23 mouse cellular contexts compared by ENCODE assay signal in genomic region chr17:8413656-8414055, GRCm38 (mm10). TPM values are rescaled to one million over a fixed set of nuclear protein-coding genes. Genes with fewer than 3 reads are reported as not detected.
DNase-seq lines count a peak whose midpoint lies in the region; ATAC-seq lines count a peak whose summit lies in the region.
"Had no signal": no experiment of that assay in that cellular context is flagged by ENCODE, and none has a peak within 500 bp of the region (broad histone marks: within the 10 kb centered on the region; RNA-seq: fewer than 3 reads in every experiment).

No protein-coding gene starts in this region.

- no peak for DNase-seq in heart, embryonic 10.5 days (ENCODE audit: low spot score)
- DNase-seq in heart, adult 9 months (ENCODE audit: low spot score in 2 of 2), result no peak
- DNase-seq in kidney, postnatal 36 days, result peak; percentile 46 to 71
- no peak for DNase-seq in forebrain, embryonic 11.5 days (ENCODE audit: low spot score)
- DNase-seq in gastrocnemius, postnatal 14 days, result no peak
- no peak for DNase-seq in adrenal gland, adult 18-20 months (ENCODE audit: low spot score in 2 of 2)
- DNase-seq: adrenal gland, postnatal 25 days; cerebellum, adult 11 months; cerebellum, postnatal 14 days; gastrocnemius, postnatal 36 days; layer of hippocampus, adult 9-11 months; lung, embryonic 14.5 days; thymus, postnatal 25 days had no signal

- intact Hi-C loops in gastrocnemius, postnatal 14 days (cut with DNase I; ENCODE audit: low total_unique reads), result no loop called here

- H3K9me3 ChIP-seq in heart, embryonic 10.5 days, result no peaks in the 10 kb centered on the region
- H3K9me3 ChIP-seq in intestine, embryonic 16.5 days (ENCODE audit: control insufficient read depth, low read length), result no peaks in the 10 kb centered on the region
- no peaks in the 10 kb centered on the region for H3K9me3 ChIP-seq in kidney, embryonic 14.5 days (ENCODE audit: control insufficient read depth, low read length)
- no peaks in the 10 kb centered on the region for H3K9me3 ChIP-seq in forebrain, embryonic 11.5 days (ENCODE audit: control insufficient read depth, low read length)
- H3K9me3 ChIP-seq: G1E; limb, embryonic 12.5 days had no signal

- no peak overlapping the region for H3K4me3 ChIP-seq in heart, embryonic 10.5 days
- H3K4me3 ChIP-seq in intestine, embryonic 16.5 days (ENCODE audit: low read length), result no peak overlapping the region
- no peak overlapping the region for H3K4me3 ChIP-seq in kidney, embryonic 14.5 days (ENCODE audit: low read length)
- no peak overlapping the region for H3K4me3 ChIP-seq in forebrain, embryonic 11.5 days (ENCODE audit: low read depth, low read length)
- H3K4me3 ChIP-seq: left cerebral cortex, adult 2 months; limb, embryonic 12.5 days had no signal

- peaks cover 29% of the 10 kb centered on the region for H3K27me3 ChIP-seq in heart, embryonic 10.5 days (ENCODE audit: insufficient read depth, poor library complexity, severe bottlenecking)
- no peaks in the 10 kb centered on the region for H3K27me3 ChIP-seq in intestine, embryonic 16.5 days (replicated peaks; ENCODE audit: control insufficient read depth, insufficient read depth, low read length)
- H3K27me3 ChIP-seq in kidney, embryonic 14.5 days (ENCODE audit: control insufficient read depth, insufficient read depth, low read length), result no peaks in the 10 kb centered on the region; the same call in 1 of the 2 replicates
- peaks cover 6% of the 10 kb centered on the region for H3K27me3 ChIP-seq in forebrain, embryonic 11.5 days (ENCODE audit: control insufficient read depth, insufficient read depth, low read length)

- 61% methylated on average over 5 of the region's 5 CpGs for WGBS in heart, embryonic 10.5 days
- WGBS in intestine, embryonic 16.5 days, result 34% methylated on average over 5 of the region's 5 CpGs
- 49% methylated on average over 5 of the region's 5 CpGs for WGBS in kidney, embryonic 14.5 days
- 44% methylated on average over 5 of the region's 5 CpGs for WGBS in forebrain, embryonic 11.5 days

- 0 out of 2 replicates have a peak overlapping the region, but pooled peaks have one; percentile 52 for H3K27ac ChIP-seq in heart, embryonic 10.5 days
- no peak overlapping the region for H3K27ac ChIP-seq in intestine, embryonic 16.5 days (ENCODE audit: low read length)
- H3K27ac ChIP-seq in kidney, embryonic 14.5 days (ENCODE audit: low read depth, low read length), result no peak overlapping the region
- H3K27ac ChIP-seq in forebrain, embryonic 11.5 days (ENCODE audit: low read depth, low read length), result no peak overlapping the region
- H3K27ac ChIP-seq: left cerebral cortex, adult 2 months; limb, embryonic 12.5 days; macrophage had no signal

- H3K4me1 ChIP-seq in heart, embryonic 10.5 days, result peaks cover 39% of the 10 kb centered on the region
- H3K4me1 ChIP-seq in intestine, embryonic 16.5 days (ENCODE audit: control insufficient read depth, insufficient read depth, low read length), result peaks cover 21% of the 10 kb centered on the region
- H3K4me1 ChIP-seq in kidney, embryonic 14.5 days (ENCODE audit: control insufficient read depth, insufficient read depth, low read length), result peaks cover 13% of the 10 kb centered on the region
- peaks cover 15% of the 10 kb centered on the region for H3K4me1 ChIP-seq in forebrain, embryonic 11.5 days (replicated peaks; ENCODE audit: control insufficient read depth, insufficient read depth, low read length)

- H3K4me2 ChIP-seq in intestine, embryonic 16.5 days (ENCODE audit: low read depth, low read length), result no peak overlapping the region
- no peak overlapping the region for H3K4me2 ChIP-seq in kidney, embryonic 14.5 days (replicated peaks; ENCODE audit: low read depth, low read length)
- no peak overlapping the region for H3K4me2 ChIP-seq in forebrain, embryonic 11.5 days (ENCODE audit: low read depth, low read length, severe bottlenecking)
- H3K4me2 ChIP-seq: limb, embryonic 12.5 days; lung, embryonic 14.5 days; midbrain, embryonic 11.5 days had no signal

- ATAC-seq in intestine, embryonic 16.5 days, result peak; percentile 77
- 0 out of 2 replicates have a peak, but pooled peaks have one; percentile 22 for ATAC-seq in kidney, embryonic 14.5 days (ENCODE audit: low FRiP score, low TSS enrichment)
- no peak for ATAC-seq in forebrain, embryonic 11.5 days (replicated peaks; ENCODE audit: low FRiP score)
- ATAC-seq: activated CD4-positive, CD25-positive, alpha-beta regulatory T cell, adult 4 months; forebrain, embryonic 16.5 days had no signal

- H3K36me3 ChIP-seq in heart, embryonic 10.5 days, result no peaks in the 10 kb centered on the region
- no peaks in the 10 kb centered on the region for H3K36me3 ChIP-seq in intestine, embryonic 16.5 days (ENCODE audit: control insufficient read depth, insufficient read depth, low read length)
- no peaks in the 10 kb centered on the region for H3K36me3 ChIP-seq in kidney, embryonic 14.5 days (ENCODE audit: control insufficient read depth, insufficient read depth, low read length)
- no peaks in the 10 kb centered on the region for H3K36me3 ChIP-seq in forebrain, embryonic 11.5 days (ENCODE audit: control insufficient read depth, insufficient read depth, low read length)
- H3K36me3 ChIP-seq: G1E; limb, embryonic 12.5 days had no signal

- peak overlapping the region; percentile 17; the same call in 1 of the 2 replicates for H3K9ac ChIP-seq in intestine, embryonic 16.5 days (ENCODE audit: low read depth, low read length)
- H3K9ac ChIP-seq in kidney, embryonic 14.5 days (ENCODE audit: low read depth, low read length), result no peak overlapping the region
- H3K9ac ChIP-seq in forebrain, embryonic 11.5 days (ENCODE audit: low read length), result no peak overlapping the region
- H3K9ac ChIP-seq: limb, embryonic 12.5 days; lung, embryonic 14.5 days had no signal

RNA-seq across cellular contexts. Expression of gene T, which starts 20.6 kb away (rescaled TPM):
- polyA plus RNA-seq in heart, embryonic 10.5 days (2016; fragmentation: Nextera tagmentation; extraction: Ambion mirVana), result 0.29 TPM in 1 of 2 replicates, not detected in the other
- 0.17 and 0.23 TPM in 2 replicates for polyA plus RNA-seq in intestine, embryonic 16.5 days (2015; fragmentation: Nextera tagmentation; extraction: Ambion mirVana)
- polyA plus RNA-seq in kidney, embryonic 14.5 days (2014; fragmentation: Nextera tagmentation; extraction: Ambion mirVana), result 0.31 and 0.33 TPM in 2 replicates
- 0.36 and 0.67 TPM in 2 replicates for polyA plus RNA-seq in forebrain, embryonic 11.5 days (2014; fragmentation: Nextera tagmentation; extraction: Ambion mirVana)
- not detected for total RNA-seq in gastrocnemius, postnatal 14 days (2021)
- not detected for total RNA-seq in adrenal gland, adult 18-20 months (2021)
- total RNA-seq: adrenal gland, postnatal 25 days; gastrocnemius, postnatal 36 days; heart, adult 8-10 months; left cerebral cortex, adult 2 months had no signal
- polyA plus RNA-seq: activated CD4-positive, CD25-positive, alpha-beta regulatory T cell, adult 4 months; G1E; macrophage had no signal

RNA-seq across cellular contexts. Expression of gene T2, which starts 57.9 kb away (rescaled TPM):
- polyA plus RNA-seq in heart, embryonic 10.5 days (2016; fragmentation: Nextera tagmentation; extraction: Ambion mirVana), result 0.14 and 0.52 TPM in 2 replicates
- 0.22 and 0.24 TPM in 2 replicates for polyA plus RNA-seq in intestine, embryonic 16.5 days (2015; fragmentation: Nextera tagmentation; extraction: Ambion mirVana)
- polyA plus RNA-seq in kidney, embryonic 14.5 days (2014; fragmentation: Nextera tagmentation; extraction: Ambion mirVana), result 0.19 and 0.46 TPM in 2 replicates
- polyA plus RNA-seq in forebrain, embryonic 11.5 days (2014; fragmentation: Nextera tagmentation; extraction: Ambion mirVana), result 0.33 and 0.59 TPM in 2 replicates
- not detected for total RNA-seq in gastrocnemius, postnatal 14 days (2021)
- total RNA-seq in adrenal gland, adult 18-20 months (2021), result not detected
- total RNA-seq: adrenal gland, postnatal 25 days; G1E; gastrocnemius, postnatal 36 days had no signal
- polyA plus RNA-seq: G1E, macrophage had no signal

Comparison
In these comparisons a context has a peak if more than half of its experiments do, and no peak if none do; other contexts are left out.
1. DNase-seq: peak in kidney, postnatal 36 days (2 of 2); none in heart, embryonic 10.5 days (single experiment), heart, adult 9 months (0 of 2), forebrain, embryonic 11.5 days (single experiment), gastrocnemius, postnatal 14 days (single experiment) and adrenal gland, adult 18-20 months (0 of 2).